Mouse (Mus musculus): ENCODE results near the gene Pon1.

The Pon1 gene

DNA sequence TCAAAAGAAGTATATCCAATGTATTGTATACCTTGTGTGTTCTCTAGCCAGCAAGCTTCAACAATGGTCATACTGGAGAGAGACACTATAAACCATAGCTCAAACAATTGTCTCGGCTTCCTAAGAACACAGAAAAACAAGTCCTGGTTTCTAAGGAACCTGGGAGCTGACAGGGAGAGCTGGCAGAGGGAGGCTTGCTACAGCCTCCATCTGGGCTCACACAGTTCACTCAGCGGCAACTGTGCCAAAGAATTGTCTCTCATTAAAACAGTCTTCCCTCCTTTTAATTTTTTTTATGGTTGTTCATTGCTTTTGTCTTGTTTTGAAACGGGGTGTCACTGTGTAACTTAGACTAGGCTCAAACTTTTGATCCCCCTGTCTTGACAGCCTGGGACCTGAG, 73.5 kb downstream of the Pon1 start:
- no peak for DNase-seq

DNA sequence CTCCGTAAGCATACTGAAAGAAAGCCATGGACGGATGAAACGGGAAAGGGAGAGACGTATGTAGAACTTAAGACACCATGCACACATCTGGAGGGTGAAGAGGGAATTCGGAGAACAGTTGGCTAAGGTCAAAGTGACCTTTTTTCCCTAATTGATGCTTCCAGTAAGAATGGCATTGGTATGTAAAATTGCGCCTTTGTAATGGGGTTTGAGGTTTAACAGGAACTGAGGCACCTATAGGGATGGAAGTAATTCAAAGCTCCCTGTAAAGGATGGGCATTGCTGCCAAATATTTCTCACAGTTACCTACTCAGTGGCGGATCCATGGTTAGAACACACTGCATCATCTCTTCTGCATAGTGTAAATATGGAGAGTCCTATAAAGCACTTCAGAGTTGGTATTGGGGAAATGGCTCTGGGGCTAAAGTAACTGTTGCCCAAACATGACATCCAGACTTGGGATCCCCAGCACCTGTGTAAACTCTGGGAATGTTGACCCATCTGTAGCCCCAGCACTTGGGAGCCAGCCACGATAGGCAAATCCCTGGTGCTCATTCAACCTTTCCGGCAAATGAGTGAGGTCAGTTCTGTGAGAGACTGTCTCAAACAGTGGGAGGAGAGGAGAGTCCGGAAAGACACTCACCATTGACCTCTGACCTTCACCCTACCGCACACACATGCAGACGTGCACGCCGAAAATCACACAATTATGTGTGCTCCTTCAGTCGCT, 74.4 kb downstream of the Pon1 start:
- no peak for DNase-seq

Data from right cerebral cortex, postnatal 14 days (tissue).